Mouse (Mus musculus) CH12F3 (cell line): ENCODE measurements at regions not wholly inside any gene's neighbourhood (a gene's known extent, or its start where the extent isn't known, plus 50 kb on each side); places are given as distances from the start of the nearest gene placed in this dataset.

ENCODE experiments used
- in situ Hi-C: fragments of 300-500 bp; cut with MboI; formaldehyde crosslinking; loops from 2 replicates; pipeline ENCODE4 v1.14.3; 2020; ENCODE audit warnings: low sequenced_read_pairs

DNA sequence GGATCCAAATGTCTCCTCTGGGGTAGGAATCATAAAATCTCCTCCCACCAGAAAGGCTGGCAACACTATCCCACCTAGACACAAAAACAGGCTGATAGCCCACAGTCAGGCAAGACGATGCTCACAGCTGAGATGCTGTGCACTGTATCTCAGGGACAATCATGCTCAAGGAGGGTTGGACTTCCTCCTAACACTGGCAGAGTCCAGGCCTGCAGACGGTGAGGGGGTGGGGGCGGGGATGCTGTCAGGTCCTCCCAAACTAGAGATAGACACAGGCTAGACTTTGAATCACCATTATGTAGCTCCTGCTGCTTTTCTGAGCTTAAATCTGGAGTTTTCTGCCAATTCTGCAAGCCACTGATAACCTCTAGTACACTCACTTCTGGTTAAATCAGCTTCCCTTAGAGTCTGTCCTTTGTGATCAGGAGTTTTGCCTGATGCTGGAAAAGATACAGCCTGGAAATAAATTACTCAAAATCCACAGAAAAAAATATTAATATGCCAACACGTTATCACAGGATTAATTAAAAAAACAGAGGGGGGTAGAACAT, 445.1 kb upstream of the Smim15 start:
- in situ Hi-C loops, result no loop called here

DNA sequence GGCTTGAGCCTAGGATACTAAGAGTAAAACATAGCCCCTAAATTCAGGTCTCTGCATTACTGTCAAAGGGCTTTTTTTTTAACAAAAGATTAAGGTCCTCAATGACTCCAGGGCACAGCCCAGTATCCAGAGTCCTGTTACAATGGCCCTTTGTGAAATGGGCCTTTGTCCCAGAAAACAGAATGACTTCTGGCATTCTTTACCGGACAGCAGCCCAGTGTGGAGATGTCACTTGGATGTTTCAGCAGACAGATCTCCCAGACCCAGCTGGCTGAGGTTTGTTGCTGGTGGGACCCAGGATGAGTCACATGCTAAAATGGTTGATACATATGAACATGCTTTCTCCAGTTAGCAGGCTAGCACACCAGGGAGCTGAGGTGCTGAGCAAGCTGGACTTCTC, 445.9 kb upstream of the Smim15 start:
- in situ Hi-C loops, result no loop called here

DNA sequence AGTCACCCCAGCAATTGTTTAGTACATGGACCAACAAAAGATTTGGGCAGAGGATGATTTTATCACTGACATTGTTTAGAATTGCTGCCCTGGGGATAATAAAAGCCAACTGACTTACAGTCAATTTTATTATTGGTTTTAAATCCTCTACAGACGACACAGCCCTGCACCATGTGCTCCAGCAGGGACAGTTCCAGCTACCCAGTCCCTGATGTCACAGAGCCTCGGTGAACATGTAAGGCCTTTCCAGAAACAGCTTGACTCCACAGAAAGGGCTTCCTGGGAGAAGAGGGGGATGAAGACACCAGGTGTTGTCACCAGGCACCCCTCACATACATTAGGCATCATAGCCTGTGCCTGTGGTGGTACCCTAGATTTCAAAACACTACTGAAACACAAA, 447.0 kb upstream of the Smim15 start:
- in situ Hi-C loops, result no loop called here

DNA sequence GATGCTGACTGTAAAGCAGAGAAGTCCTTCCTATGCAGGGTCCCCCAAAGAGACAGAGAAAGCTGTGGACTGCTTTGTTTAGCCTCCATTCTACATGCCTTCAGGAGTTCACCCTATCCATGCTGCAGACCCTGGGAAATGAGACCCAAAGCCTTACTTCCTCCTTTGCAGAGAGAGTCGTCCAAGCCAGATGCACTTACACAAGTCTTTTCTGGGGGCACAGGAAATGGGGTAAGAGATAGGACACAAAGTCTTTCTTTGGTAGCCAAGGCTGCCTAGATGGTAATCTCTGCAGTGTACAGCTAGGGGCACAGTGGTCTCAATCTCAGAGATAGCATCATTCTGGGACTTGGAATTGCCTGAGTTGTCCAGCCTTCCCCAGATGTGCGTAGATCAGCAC, 448.1 kb upstream of the Smim15 start:
- in situ Hi-C loops, result no loop called here

DNA sequence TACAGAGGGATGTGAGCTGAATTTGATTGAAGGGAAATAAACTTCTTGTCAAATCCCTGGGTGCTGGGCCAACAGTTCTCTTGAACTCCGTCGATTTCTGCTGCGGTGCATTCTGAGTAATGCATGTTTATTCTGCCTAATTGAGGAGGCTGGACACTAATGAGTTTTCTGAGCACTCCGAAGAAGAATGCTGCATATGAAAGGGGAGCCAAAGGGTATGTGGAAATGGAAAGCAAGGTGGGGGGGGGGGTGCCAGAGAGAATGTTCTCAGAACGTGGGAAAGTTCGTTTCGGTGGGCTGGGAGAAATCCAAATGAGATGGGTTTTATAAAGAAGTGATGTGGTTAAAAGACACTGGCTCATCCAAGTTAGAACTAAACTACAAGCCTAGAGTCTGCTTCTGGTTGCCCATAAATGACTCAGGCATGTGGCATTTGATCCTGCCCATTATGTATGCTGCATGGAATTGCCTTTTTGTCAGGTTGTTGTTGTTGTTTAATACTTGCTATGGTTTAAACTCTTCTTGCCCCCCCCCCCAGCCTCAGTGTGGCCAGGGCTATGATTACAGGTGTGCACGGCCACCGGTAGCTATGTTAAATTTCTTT, 455.7 kb upstream of the Smim15 start:
- in situ Hi-C loops, result no loop called here

DNA sequence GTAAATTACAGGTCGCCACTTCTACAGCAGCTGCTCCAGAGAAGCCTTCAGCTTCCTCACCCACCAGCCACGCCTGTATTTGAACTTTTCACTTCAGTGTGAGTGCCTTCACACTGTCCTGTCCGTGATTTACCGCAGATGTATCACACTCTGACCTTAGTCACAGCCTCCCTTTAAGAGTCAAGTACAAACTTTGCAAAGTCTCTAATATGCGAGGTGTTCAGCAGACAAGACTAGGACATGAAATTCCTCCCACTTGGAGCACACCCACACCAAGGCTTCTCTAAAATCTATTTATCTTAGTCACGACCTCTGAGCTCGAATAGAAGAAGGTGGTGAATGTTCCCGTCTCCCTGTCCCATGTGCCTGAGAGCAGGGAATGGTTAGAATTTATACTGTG, 456.6 kb upstream of the Smim15 start:
- in situ Hi-C loops, result no loop called here

DNA sequence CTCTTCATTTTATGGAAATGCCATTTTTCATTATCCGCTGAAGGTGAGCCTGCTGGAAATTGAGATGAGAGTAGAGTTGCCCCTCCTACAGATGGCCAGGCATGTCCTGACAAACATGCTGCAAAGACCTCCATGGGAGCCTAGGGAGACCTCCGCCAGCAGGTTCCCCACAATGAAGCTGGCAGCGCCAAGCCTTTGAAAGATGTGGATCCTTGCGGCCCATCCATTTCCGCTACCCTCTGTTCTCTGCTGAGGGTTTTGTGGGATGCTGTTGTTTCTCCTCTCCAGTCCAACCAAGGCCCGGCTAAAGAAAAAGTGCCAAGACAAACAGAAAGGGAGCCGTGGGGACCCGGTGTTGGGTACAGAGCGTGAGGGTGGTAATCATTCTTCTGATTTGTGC, 458.3 kb upstream of the Smim15 start:
- in situ Hi-C loops, result no loop called here

DNA sequence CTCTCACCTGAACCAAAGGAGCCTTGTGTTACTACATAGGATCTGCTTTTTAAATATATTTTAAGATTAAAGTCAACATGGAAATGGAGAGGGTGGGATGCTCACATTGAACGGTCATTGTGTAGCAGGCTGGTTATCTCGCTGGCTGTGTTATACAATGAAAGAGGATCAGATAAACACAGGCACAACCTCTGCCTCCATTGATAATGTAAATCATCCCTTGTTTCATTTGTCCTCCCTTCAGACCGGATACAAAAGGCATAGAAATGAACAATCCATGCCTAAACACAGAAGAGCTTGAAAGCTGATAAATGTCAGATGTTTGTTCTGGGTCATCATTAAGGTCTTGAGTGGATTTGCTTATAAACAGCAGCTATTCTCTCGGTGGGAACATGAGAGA, 458.9 kb upstream of the Smim15 start:
- in situ Hi-C loops, result no loop called here

GRCm38 (mm10) chr13:107578968-107579367, 465.3 kb upstream of the Smim15 start:
- in situ Hi-C loops, result no loop called here

DNA sequence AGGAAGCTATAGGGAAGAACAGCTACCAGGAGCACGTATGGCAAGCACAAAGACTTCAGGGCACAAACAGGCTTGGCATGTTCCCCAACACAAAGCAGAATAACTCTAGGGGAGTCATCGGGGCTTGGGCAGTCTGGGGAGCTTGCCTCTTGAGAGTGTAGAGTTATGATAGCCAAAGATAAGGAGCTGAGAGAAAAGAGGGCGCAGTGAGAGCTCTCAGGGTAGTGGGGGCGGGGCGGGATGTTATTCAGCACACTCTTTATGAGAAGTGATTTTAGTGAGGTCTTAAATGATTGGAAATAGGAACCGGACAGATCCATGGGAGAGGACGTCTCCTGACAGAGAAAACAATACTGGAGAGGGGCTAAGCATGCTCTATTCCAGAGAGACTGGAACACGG, 466.4 kb upstream of the Smim15 start:
- in situ Hi-C loops, result no loop called here

DNA sequence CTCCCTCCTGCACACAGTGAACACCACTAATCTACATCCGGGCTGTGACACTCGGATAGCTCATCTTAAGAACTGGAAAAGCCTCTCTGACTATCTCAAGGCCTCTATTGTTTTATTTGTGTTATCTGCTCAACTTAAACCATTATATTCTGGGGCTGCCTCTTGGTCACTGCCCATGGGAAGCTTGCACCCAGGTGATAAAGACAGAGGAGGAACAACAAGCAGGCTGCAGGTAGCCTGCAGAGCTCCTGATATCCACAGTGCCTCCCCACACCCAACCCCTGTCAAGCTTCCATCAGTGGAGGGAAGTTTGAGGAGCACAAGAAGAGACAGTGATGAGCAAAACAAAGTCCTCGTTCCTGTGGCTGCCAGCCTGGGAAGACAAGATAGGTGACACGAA, 467.0 kb upstream of the Smim15 start:
- in situ Hi-C loops, result no loop called here

DNA sequence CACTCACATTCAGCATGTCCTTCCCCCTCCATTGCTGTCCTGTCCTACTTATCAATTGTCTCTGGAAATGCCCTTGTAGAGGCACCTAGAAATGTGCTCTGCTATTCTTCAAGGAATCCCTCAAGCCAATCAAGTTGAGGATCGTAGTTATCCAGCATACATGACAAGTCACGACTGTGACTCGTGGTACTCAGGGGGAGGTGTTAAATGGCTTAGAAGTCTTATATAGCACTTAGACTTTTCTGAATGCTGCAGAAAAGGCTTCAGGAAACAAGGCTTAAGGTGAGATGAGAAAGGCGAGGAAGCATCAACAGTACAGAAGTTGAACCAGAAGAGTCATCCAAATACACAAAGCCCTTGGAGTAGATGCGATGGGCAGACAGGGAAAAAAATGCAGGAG, 467.5 kb upstream of the Smim15 start:
- in situ Hi-C loops, result no loop called here

GRCm38 (mm10) chr13:107575025-107575424, 469.2 kb upstream of the Smim15 start:
- in situ Hi-C loops, result no loop called here

GRCm38 (mm10) chr13:107573499-107574355, 470.5 kb upstream of the Smim15 start:
- in situ Hi-C loops, result no loop called here

DNA sequence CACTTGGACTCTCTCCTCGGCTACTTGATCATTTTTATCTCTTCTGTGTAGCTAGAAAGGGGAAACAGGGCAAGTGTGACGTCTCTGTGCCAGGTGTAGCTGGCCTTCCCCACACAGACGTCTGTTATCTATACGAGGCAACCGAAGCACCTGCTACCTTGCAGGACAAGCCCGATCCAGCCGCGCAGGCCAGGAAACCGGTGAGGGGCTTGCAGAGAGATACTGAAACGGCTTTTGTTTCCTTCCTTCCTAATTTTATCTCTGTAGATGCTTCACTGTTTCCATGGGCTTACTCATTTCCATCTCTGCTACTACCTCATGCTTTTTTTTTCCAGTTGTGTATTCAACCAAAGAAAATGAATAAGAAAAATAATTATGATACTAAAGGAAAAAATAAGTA, 472.7 kb upstream of the Smim15 start:
- in situ Hi-C loops, result no loop called here

DNA sequence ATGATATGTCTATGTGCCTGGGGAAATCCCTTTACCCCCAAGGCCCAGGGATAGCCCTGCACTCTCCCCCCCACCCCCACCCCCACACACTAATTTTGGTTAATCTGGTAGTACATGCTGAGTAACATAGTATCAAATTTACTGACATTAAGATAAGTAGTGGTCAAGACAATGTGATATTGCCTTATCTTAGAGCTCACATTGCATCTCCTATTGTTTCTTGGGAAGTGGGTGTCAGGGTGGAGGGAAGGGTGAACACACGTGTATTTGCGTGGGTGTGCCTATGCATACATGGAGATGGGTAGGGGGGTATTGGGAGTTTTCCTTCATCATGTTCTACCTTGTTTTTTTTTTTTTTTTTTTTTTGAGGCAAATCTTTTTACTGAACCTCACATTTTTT, 474.8 kb upstream of the Smim15 start:
- in situ Hi-C loops, result no loop called here

GRCm38 (mm10) chr13:107568701-107569121, 475.5 kb upstream of the Smim15 start:
- in situ Hi-C loops, result no loop called here

DNA sequence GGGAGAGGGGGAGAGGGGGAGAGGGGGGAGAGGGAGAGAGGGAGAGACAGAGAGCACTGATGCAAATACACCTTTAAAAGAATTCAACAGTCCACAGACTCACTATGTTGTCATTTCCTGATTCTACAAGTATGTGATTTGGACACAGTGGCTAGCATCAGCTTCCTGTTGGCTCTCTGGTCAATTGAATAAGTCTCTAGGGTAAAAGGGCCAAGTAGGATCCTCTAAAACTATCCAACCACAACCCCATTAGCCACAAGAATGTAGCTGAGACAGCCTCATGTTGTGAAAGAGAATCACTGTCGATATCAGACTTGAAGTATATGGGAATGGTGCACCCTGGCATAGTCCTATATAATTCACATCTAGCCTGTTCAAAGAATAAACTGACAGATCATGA, 481.8 kb upstream of the Smim15 start:
- in situ Hi-C loops, result no loop called here

DNA sequence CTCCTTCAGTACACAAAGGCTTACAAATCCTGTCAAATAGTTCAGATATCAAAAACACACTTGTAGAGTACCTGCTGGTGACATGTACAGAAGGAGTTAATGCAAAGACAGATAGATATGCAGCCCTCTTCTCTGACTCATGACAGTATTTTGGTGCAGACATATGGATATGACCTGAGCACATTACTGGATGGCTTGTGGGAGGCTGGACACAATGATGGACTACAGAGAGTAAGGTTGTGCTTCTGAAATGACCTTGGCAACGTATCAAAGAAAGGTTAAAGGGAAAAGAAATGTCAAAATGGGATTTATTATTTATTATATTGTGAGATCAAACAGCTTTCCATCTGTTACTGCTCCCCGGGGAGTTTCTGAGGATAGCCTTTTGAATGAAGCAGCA, 482.7 kb upstream of the Smim15 start:
- in situ Hi-C loops, result no loop called here

DNA sequence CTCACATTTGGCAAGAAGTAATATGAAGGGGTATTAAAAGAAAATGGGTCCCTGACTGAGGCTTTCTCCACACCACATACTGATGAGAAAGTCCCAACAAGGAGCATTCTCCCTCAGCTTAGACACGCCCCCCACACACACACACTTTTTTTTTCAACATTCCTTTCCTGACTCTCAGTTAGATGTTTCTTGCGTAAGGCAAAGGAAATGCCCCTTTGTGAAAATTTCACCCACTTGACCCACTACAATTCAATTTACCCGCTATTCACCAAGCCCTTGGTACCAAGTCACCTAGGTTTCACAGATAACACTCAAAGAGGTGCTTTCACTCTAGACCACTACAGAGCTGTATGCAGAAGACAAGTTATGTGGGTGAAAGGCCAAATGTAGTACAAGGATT, 488.3 kb upstream of the Smim15 start:
- in situ Hi-C loops, result no loop called here

GRCm38 (mm10) chr13:107554091-107554490, 490.2 kb upstream of the Smim15 start:
- in situ Hi-C loops, result no loop called here

GRCm38 (mm10) chr13:107552165-107552564, 492.1 kb upstream of the Smim15 start:
- in situ Hi-C loops, result no loop called here
